Mouse (Mus musculus): ENCODE results near the gene Mtus2.
A peak's percentile ranks its signal among the peaks of the same experiment; 100 is the strongest.

The Mtus2 gene

DNA sequence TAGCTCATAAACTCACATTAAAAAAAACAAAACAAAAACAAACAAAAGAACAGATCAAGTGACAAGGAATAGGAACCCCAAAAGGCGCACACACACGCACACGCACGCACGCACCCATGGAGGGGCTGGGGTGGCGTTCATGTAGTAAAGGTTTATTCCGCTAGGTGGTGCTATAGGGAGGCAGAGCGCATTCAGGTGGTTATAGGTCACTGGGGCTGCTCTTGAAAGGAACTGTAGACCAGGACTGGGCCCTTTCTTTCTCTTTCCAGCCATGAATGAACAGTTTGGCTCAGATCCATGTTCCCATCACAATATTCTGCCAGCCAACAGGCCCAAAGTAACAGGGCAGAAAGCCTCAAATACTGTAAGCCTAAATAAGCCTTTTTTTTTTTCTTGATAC lies 389.4 kb downstream of the Mtus2 start:
- no peak for DNase-seq (ENCODE audit: low spot score)

DNA sequence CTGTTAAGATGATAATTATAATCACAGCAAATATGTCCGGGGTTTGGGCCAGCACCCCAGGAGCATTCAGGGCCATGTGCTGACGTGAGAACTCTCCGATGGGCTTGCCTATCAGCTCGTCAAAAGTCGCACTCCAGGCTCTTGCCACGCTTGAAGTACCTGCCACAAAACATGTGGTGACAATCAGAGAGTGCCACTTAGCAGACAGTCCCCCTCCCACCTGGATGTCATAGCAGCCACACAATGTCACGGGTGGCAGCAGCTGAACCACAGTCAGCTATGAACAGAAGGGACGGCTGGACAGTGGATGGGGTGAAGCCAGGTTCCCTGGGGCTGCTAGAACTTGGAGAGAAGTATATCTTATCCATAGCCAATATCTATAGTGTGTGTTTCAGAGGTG lies 391.0 kb downstream of the Mtus2 start:
- no peak for DNase-seq (ENCODE audit: low spot score)

DNA sequence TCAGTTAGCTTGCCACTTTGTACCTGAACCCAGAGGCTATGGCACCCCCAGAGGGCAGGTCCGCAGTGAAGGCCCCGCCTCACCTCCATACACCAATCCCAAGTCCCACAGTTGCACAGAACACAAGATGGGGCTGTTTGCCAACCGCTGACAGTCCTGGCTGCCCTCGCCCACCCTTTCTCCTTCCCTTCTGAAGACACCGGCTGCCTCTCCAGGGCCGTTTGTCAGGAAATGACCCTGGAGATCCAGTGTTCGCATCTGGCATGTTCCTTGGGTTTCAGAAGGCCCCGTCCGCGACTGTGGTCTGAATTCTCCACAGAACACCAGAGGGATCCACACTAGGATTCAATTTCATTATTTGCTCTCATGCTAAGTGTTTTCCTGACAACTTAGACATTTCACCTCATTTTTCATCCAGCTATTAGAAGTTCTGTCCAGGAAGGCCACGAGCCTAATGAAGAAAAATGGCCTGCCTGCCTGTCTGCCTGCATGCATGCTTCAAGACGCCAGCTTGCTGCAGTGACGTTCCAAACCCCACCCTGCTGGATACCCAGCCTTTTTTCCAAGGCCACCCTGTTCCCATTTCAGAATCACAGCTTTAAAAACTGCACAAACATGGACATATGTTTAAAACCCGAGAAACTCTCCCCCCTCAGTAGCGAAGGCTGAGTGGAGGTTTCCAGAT lies 392.3 kb downstream of the Mtus2 start:
- peak; percentile 37 for DNase-seq (ENCODE audit: low spot score)

DNA sequence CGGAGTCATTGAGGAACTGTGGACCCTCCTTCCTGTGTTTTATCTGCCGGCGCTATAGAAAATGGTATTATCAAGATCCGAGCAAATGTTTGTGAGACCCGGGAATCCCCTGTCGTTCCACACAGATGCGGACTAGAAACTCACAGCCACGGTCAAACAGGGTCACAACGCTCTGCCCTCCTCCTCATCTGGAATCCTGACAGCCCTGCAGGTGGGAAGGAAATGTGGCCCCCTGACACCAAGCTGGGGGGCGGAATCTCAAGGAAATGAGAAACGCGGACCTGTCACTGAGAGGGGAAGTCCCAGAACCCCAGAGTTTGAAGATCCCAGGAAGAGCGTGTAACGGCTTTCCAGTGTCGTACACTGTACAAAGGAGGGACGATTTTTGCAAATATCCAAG lies 396.3 kb downstream of the Mtus2 start:
- DNase-seq (ENCODE audit: low spot score): no peak

DNA sequence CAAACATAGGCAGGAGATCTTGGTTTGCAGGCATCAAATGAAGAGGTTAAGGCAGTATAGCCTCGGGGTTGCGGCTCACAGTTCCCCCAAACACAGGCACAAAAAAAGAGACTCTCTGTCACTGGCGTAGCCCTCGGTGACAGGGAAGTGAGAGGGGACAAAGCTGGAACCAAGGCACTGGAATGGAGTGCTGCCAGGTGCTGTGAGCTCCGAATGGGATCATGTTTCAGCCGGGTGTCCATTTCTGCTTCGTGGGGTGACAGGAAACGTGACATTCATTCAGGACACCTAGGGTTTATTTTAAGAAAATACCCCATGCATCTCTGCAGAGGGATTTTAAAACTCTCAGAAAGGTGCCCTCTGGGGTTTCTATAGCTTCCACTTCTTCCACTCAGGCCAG lies 397.4 kb downstream of the Mtus2 start:
- DNase-seq (ENCODE audit: low spot score): no peak

DNA sequence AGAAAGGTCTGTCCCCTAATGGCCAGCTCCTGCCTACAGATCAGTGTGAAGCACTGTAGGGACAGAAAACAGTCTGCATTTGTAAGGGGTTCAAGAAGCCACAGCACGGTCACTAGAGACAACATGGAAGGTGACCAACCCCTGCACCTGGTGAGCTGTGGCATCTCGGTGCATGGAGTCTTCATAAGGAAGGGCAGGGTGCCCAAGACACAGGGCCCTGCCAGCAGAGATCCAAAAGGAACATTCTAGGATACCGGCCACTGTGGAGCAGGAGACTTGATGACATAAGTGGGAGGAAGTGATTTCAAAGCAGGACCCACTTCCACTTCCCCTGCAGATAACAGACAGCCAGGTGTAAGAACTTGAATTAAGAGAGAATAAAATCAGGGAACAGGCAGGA lies 398.7 kb downstream of the Mtus2 start:
- no peak for DNase-seq (ENCODE audit: low spot score)

DNA sequence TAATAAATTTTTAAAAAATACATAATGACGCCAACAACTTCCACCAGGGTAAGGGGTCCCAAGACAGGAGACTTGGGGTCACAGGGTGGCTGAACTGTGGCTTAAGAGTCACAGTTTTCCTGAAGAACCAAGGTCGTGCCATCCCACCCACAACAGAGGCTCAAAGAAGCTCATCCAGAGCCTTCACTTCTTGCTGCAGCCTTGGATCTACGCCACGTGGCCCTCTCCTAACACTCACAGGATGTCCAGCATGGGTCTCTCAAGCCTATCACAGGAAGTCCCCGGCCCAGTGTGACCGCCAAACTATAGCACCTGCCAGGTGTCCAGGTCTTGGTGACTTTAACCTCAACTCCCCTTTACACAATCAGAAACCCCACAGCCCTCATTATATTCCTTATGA lies 400.0 kb downstream of the Mtus2 start:
- DNase-seq (ENCODE audit: low spot score): no peak

DNA sequence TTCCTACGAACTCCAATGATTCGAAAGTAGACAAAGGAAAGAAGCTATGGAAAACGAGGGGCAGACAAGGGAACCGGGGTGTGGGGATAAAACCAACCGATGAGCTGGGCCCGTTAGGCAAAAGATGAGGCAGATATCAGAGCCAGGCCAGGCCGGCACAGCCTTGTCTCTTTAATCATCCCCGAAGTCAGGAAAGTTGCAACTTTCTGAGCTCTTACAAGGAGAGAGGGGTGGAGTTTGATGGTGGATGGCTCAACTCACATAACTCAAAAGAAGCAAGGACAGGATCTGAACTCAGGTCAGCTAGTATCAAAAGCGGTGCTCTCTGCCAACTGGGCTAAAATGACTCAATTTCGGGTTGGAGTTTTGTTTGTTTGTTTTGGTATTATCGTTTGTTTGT lies 402.0 kb downstream of the Mtus2 start:
- DNase-seq (ENCODE audit: low spot score): no peak

DNA sequence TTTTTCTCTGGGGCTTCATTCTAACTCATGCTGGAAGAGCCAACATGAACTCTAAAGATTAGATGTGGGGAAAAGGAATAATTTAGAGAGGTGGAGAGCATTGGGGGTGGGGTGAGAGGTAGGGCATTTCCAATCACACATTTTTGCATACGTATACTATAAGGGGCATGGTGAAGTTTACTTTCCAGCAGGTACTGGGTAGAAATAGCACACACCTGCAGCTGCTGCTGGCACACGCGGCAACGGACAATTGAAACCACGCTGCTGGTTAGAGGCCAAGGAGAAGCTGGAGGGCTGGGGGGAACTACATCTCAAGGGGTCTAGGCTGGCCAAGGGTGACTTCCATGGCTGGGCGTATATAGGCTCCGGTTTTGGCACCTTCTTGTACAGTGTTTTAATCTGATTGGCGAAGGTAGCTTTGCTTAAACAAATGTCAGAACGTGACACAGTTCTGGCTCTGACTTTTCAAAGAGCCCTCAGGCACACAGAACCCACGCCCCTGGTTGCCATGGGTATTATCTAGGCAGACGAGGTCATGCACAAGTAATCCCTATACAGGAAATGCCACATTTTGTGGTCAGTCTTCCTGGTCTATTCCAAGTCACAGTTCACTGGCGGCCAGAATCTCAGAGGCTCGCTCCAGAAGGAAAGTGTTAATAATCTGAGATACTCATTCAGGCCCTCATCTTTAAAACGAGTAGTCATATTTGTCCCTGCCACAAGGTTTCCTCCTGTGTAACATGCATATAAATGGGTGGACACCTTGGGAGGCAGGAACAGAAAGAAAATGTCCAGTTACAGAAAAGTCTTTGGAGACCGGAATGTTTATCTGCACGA lies 404.0 kb downstream of the Mtus2 start:
- DNase-seq (ENCODE audit: low spot score): no peak

DNA sequence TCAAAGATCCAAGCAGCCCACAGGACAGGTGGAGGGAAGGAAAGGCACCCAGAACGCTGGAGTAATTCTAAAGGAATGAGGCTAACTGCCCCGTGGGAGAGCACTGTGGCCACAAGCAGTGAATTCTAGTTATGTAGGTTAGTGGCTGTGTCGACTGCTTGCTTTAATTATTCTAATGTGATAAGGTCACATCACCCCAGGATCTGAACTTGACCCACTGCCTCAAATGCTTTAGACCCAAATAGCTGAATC lies 404.6 kb downstream of the Mtus2 start:
- no peak for DNase-seq (ENCODE audit: low spot score)

DNA sequence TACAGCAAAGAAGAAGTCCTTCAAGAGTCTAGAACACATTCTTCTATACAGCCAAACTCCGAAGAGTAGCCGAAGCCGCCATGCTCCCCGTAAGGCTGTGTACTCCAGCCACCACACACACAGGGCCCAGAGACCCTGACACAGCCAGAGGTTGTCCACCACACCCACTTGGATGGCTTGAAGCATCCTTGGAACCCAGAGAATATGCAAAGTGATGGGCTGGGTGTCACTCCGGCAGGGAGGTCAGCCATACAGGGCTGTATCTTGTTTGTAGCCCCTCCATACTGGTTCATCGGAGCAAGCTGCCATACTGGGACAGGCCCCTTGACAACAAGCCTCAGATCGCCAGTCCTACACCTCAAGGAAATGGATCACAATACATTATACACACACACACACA lies 405.2 kb downstream of the Mtus2 start:
- DNase-seq (ENCODE audit: low spot score): no peak

DNA sequence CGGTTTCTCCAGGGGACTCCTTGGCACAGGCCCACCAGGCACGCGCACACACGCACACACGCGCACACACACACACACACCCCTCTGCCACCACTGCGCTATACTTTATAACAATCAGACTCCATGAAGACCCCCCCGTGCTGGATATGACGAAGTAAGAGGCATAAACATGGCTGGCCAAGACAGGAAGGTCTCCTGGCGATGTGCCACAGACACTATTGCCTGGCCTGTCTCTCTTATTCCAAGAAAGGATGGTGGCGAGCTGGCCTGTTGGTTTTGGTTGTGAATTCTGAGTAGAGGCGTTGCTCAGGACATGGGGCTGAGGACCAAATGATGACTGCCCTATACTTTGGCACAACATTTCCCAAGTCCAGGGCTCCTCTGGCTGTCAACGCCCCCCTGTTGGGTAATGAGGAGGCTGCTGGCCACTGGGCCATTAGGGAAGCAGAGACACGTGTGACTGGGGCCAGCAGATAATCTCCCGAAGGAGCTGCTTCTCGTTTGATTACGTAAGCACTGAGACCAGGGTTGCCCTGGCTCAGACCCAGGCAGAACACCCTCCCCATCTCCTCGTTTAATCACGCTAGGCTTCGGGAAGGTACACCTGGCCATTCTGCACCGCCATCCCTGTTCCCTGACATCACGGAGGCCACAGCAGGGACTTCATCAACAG lies 406.5 kb downstream of the Mtus2 start:
- DNase-seq (ENCODE audit: low spot score): no peak
